Mouse (Mus musculus) cerebellum, adult (tissue): ENCODE measurements around the gene Dctn2.
"Not testable (repeated sequence)": the region's sequence is repeated elsewhere in the genome, so short reads cannot be mapped to it uniquely, and the experiment has no call there.

ENCODE experiments used
- ATAC-seq: cut with Nextera tagmentation; 2 replicates; pipeline ENCODE4 v1.9.2; 2017; ENCODE audit warnings: mild to moderate bottlenecking, moderate library complexity, mixed read lengths; ENCODE audit not compliant: insufficient number of reproducible peaks, low FRiP score, low TSS enrichment

Dctn2 gene

GRCm38 (mm10) chr10:127311476-127312355 is 45.5 kb downstream of the Dctn2 start, which contains the start of gene Mars:
Gene Mars, minus strand, starts transcription at chr10:127311786.
- peak; percentile 96 for ATAC-seq

- ATAC-seq = peak; percentile 56
Measured at GRCm38 (mm10) chr10:127312356-127312676, 46.1 kb downstream of the Dctn2 start.

GRCm38 (mm10) chr10:127312858-127313257 is 46.7 kb downstream of the Dctn2 start:
- no peak for ATAC-seq

DNA sequence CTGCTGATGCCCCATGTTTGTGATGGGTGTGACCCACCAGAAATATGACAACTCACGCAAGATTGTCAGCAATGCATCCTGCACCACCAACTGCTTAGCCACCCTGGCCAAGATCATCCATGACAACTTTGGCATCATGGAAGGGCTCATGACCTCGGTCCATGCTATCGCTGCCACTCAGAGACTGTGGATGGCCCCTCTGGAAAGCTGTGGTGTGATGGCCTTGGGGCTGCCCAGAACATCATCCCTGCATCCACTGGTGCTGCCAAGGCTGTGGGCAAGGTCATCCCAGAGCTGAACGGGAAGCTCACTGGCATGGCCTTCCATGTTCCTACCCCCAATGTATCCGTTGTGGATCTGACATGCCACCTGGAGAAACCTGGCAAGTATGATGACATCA is 47.3 kb downstream of the Dctn2 start:
- not testable (repeated sequence) for ATAC-seq

DNA sequence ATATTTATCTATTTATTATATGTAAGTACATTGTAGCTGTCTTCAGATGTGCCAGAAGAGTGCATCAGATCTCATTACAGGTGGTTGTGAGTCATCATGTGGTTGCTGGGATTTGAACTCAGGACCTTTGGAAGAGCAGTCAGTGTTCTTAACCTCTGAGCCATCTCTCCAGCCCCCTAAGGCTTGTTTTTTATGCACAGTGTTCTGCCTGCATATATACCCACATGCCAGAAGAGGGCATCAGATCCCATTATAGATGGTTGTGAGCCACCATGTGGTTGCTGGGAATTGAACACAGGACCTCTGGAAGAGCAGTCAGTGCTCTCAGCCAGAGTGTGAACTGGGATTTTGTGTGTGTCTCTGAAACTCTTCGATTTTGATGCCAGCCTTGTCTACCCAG is 48.8 kb downstream of the Dctn2 start:
- not testable (repeated sequence) for ATAC-seq

DNA sequence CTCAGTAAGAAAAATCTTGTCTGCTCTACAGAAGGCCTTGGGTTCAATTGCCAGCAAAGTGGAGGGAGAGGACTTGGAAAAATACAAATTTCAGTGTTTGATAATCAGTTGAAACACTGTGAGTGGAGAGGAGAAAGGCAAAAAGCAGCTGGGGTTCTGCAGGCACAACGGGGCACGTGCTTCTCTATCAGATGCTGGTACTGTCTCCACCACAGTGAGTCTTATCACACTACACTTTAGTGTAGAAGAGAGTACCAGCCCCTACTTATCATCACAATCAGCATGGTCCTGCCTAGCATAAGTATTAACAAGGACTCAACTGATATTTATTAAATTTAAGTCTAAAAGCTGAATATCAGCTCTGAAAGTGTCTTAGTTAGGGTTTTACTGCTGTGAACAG is 51.1 kb downstream of the Dctn2 start:
- no peak for ATAC-seq

- no peak for ATAC-seq
Measured at GRCm38 (mm10) chr10:127318009-127318408, 51.8 kb downstream of the Dctn2 start.

DNA sequence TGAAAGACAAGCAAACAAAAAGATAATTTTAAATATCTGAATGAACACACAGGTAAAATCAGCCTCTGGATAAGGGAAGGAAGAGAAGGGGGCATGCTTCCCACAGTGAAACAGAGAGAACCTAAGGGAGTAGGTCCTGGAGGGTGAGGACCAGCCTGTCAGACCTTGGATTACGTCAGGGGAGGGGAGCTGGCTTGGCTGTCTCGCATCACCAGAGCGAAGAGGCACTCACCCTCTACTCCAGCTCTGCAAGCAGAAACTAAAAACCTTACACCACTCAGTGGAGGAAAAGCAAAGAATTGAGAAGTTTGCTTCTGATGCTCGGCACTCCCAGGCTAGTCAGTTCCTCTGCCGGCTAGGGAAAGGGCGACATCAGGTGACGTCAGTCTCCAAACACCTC is 53.8 kb downstream of the Dctn2 start:
- ATAC-seq = no peak

- no peak for ATAC-seq
Measured at GRCm38 (mm10) chr10:127321621-127322020, 55.5 kb downstream of the Dctn2 start, which contains the start of gene Arhgap9. Gene Arhgap9, plus strand, starts transcription at chr10:127321964.

DNA sequence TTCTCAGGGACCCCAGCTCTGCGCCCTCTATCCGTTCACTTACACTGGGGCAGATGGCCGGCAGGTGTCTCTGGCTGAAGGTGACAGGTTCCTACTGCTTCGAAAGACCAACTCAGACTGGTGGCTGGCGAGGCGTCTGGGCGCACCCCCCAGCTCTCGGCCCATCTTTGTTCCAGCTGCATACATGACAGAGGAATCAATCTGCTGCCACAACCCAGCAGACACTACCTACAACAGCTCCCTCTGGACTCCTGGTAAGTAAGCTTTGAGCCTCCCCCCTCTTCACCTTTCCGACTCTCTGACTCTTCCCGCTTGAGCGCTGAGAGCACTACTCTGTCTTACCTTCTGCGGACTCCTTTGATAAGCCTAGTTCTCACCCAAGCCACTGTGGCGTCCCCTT is 56.0 kb downstream of the Dctn2 start:
- no peak for ATAC-seq

GRCm38 (mm10) chr10:127322669-127323068 is 56.5 kb downstream of the Dctn2 start:
- no peak for ATAC-seq

DNA sequence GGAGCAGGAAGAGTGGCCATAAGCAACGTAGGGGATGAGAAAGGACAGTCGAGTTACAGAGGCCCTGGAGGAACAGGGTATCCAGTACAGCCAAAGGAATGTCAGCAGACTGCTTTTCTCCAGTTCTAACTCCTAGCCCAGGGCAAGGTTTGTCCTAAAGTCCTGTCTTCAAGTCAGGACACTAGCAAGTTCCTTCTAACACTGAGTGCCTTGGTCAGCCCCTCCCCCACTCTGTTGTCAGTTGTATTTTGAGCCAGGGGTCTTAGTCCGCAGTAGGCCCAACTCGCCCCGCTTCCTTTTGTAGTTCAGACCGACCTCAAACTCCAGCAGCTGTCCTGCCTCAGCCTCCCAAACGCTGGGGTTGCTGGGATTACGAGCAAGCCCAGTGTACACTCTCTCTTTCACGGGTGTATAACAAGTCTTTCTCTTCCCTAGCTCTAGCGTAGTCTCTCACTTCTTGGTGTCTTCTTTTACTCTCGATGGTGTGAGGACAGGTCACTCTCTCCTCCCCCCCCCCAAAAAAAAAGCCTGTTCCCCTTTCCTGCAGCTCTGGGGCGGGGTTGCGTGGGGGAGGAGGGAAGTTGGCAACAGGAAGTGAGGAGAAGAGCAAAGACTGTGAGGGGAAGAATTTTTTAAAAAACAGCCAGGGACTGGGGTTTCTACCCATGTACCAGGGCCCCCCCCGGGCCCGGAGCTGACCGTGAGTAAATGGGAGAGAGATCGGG is 57.1 kb downstream of the Dctn2 start:
- no peak for ATAC-seq

DNA sequence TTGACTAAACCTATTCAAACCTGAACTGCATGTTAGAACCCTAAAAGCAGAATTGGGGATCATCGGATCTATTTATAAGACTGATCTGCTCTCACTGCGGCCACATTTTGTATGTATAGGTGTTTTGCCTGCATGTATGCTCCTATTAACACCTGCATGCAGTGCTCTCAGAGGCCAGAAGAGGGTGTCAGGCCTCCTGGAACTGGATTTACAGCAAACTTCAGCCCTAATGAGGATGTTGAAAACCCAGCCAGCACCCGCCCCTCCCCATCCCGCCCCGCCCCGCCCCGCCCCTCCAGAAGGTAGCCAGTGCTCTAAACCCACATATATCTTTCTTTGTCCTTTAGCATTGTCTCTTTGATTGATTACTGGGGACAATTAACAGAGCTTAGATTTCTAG is 58.3 kb downstream of the Dctn2 start:
- ATAC-seq = no peak

DNA sequence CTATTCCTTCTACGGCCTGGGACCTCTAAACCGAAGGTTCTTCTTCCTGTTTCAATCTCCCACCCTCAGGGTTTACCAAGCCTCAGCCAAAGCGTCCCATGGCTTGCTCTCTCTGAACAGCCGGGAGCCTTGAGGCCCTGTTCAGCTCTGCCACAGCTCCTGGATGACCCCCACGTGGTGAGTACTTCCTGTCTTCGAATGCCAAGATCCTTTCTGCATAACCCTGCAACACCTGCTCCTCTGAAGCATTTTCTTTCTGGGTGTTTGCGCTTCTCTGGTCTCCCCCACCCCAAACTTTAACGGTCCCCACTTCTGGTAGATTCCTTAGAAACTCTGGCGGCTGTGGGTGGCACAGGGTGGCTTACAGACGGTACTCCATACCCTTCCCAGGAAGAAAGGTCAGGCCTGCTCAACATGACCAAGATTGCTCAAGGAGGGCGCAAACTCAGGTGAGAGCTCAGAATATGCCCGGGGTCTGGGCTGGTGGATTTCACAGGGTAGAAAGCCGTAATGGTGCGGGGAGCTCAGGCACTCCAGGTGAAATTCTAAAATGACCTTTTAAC is 59.4 kb downstream of the Dctn2 start:
- no peak for ATAC-seq

DNA sequence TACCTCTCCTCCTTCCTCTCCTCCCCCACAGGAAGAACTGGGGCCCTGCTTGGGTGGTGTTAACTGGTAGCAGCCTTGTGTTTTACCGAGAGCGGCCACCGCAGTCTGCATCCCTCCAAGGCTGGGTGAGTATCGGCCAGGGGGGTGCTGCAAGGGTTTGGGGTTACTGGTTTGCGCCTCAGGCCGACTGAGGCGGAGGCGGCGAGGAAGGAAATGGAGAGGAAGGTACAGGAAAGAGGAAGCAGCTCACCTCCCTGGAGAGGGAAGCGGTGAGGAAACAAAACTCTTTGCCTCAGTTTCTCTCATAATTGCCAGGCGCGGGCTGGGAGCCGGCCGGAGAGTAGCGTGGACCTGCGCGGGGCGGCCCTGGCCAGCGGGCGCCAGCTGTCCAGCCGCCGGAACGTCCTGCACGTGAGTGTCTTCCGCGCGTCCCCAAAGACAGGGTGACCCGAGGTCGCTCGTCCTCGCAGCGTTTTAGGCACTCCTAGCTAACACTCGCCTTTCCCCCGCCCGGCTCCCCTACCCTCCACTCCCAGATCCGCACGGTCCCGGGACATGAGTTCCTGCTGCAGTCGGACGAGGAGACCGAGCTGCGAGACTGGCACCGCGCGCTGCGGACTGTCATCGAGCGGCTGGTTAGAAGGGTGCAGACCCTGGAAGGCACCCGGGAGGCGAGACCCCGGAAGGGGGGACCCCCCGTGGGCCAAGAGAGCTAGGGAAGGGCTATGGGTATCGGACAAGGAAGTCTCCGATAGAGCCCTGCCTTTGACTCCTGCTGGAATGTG is 60.0 kb downstream of the Dctn2 start:
- no peak for ATAC-seq

DNA sequence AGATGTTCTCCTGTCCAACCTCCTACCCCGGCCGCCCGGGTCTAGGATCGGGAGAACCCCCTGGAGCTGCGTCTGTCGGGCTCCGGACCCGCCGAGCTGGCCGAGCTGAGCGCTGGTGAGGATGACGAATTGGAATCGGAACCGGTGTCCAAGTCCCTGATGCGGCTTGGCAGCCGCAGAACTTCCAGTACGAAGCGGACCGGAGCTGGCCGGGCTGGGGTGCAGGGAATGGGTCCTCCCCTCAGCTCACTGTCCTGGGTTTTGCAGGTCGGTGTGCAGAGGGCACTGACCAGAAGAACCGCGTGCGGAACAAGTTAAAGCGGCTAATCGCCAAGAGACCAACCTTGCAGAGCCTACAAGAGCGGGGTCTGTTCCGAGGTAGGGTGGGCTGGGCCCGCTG is 60.7 kb downstream of the Dctn2 start:
- ATAC-seq = no peak

DNA sequence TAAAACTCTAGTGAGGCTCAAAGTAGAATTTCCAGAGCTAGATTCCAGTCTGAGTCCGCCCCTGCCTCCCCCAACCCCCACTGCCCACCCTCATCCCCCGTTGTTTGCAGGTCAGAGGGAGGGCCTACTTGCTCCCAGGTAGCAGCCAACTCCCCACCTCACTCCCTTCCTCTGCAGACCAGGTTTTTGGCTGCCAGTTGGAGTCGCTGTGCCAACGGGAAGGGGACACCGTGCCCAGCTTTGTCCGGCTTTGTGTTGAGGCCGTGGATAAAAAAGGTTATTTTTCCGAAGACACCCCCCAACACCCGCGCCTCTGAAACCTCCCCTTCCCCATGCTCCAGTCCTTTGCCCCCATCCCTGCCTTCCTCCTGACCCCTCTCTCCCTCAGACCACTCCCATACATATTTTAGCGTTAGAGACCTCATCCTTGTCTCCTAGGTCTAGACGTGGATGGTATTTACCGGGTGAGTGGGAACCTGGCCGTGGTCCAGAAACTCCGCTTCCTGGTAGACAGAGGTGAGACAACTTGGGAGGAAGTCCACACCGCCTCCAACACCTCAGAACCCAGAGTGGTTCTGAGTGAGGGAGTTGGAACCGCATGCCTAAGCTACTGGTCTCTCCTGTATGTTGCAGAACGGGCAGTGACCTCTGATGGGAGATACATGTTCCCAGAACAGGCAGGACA is 61.4 kb downstream of the Dctn2 start:
- ATAC-seq = no peak

DNA sequence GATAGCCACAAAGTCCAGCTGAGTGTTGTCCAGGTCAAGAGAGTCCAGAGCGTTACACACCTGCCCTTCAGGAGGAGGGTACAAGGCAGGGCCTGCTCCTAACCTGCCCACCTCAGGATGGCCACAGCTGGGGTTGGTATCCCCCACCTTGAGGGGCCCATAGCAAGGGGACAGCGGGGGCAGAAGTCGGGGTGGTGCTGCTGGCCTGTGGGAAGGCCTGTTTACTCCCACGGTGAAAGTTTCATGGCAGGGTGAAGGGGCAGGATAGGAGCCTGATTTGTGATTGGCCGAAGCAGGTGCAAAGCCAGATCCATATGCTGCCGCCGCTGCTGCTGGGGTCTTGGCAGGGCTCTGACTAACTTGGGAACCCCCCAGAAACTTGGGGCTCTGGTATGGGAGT is 64.0 kb downstream of the Dctn2 start:
- ATAC-seq = no peak
